Mouse (Mus musculus) heart, adult 11 months (tissue): ENCODE measurements at regions not wholly inside any gene's neighbourhood (a gene's known extent, or its start where the extent isn't known, plus 50 kb on each side); places are given as distances from the start of the nearest gene placed in this dataset.

Source experiments
- DNase-seq: peaks from one replicate; pipeline ENCODE4 v3.0.0; 2022

DNA sequence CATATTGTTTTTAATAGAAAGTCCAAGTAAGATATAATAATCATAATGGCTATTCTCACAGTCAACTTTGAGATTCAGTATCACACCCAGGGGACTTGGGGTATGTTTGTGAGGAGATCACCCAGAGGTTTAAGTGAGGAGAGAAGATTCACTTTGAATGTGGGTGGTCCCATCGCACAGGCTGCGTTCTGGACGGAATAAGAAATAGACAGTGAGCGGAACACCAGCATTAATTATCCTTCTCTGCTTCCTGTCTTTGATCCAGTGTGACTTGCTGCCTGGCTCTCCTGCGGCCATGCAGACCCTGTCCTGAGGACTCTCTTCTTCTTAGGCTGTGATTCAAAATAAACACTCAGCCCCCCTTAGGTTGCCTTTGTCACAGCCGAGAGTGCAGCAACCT, 60.6 kb upstream of the Kras start:
- no peak for DNase-seq

DNA sequence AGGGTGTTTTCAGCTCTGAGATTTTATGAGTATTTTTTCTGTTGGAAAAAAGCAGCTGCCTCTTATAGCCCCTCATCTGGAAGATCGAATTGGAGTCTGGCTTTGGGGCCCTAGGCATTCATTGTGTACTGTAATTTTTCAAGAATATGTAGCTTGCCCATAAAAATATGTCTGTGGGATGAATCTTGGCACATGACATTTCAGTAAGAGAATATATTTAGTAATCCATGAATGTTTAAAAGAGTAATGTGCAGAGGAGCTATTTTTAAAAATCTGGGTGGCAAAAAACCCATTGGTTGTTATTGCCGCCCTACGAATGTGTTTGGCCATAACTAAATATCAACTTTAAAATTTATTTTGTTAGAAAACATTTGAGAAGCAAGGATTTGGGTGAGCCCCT, 59.0 kb upstream of the Kras start:
- DNase-seq, result no peak

DNA sequence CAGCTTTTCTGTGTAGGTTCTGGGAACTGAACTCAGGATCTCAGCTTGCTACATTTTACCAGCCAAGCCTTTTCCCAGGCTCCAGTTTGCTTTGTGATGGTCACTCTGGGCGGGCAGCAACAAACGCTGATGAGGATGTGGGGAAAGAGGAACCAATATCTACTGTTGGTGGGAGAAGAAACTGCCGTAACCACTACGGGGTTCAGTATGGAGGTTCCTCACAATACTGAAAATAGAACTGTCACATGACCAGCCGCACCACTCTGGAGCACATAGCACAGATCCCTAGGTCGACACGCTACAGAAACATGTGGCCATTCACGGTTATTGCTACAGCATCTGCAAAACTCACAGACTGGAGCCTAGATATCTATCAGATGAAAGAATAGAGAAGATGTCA, 57.2 kb upstream of the Kras start:
- peak; percentile 95 for DNase-seq

DNA sequence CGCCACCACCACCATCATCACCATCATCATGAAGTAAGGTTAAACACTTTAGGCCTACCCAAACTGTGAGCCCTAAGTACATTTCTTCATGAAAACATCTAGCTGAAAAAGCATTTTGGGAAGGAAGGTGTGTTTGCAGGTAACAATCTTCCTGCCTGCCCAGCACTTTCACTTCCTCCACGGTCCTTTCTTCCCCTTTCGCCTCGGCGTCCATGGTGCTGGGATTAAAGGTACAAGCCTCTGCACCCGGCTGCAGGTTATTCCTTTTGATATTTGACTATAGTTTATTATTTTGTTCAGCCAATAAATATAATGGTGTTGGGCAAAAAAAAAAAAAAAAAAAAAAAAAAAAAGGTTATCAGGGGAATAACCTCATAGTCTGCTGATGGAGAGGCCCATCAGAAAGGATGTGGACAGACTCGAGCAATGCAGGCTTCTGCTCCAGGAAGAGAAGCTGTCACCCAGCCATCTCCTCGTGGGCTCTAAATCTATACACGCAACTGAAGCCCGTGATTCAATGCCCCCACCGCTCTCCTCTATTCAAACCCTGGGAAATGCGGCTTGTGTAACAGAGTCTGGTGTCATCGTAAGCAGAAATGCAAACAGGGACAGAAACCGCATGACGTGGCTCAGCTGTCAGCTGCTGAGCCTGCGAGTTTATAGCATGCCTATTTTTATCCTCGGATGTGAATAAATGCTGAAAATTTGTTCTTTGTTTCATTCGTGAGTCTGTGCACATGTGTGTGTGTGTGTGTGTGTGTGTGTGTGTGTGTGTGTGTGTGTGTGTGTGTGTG, 56.5 kb upstream of the Kras start:
- peak; percentile 96 for DNase-seq

DNA sequence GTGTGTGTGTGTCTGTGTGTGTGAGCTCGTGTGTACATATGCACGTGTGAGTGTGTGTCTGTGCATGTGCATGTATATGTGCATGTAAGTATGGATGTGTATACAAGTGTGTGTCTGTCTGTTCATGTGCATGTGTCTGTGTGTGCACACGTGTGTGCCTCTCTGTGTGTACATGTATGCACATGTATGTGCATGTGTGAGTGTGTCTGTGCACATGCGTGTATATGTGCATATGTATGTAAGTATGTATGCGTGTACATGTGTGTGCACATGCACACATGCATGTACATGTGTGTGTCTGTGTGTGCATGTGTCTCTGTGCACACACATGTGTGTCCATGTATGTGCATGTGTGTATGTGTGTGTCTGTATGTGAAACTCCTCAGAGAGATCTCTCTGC, 55.6 kb upstream of the Kras start:
- no peak for DNase-seq

DNA sequence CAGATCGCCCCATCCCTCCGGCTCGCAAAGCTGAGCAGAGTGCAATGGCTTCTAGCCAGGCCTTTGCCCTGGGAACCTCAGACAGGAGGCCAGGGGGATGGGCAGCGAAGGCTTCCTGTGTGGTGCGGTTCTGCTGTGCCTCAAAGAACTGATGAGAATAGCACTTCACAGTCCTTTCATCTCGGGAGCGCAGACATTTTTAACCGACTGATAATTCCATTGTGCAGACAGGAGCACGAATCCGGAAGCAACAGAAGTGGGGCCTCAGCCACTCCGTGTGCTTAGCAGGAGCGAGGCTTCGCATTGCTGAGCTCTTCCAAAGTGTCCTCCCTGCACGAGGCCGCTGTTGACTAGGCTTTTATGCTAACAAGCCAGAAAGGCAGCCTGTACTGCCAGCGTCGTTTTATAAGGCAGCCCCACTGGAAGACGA, 53.6 kb upstream of the Kras start:
- peak; percentile 95 for DNase-seq

DNA sequence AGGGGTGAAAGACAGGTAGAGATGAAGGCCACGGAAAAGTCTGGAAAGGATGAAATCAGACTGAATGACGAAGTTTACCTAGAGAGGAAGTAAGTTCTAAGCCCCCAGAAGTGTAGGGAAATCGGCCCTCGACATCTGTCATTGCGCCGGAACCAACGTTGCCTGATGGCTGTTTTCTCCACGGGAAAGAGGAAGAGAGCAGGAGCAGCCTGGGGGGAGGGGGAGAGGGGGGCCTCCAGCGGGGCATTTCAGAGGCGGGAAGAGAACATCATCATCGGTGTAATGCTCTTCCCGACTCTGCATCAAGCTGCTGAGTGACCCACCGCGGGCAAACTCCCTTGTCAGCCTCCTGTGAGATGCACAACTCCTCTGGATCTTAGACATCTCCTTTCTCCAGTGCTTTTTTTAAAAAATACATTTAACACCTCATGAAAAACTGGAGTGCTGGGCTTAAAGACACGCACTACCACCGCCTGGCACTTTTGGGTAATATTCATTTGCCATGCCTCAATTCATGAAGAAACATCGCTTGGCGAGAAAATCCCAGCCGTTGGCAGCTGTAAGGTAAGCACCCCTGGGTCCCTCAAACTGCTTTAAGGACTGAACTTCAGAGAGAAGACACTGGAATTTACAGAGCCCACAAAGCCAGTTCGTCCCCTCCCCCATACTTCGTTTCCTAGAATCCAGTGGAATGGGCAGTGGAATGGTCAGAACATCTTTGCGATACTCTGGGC, 53.0 kb upstream of the Kras start:
- peak; percentile 94 for DNase-seq

DNA sequence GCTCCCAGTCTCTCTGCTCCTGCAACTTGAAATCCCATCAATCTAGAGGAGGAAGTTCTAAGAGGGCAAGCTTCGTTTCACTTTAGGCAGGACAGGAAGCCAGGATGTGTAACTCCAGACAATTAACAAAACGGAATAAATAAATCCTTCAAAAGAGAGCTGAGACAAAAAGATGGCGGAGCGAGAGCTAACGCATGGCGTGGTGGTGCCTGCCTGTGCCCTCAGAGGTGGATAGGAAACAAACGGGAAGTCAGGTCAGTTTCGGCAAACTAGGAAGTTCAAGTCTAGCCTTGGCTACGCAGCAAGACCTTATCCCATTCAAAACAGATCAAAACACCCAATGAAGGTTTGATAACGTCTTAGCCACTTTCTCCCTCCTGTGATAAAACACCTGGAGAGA, 52.1 kb upstream of the Kras start:
- DNase-seq, result no peak

DNA sequence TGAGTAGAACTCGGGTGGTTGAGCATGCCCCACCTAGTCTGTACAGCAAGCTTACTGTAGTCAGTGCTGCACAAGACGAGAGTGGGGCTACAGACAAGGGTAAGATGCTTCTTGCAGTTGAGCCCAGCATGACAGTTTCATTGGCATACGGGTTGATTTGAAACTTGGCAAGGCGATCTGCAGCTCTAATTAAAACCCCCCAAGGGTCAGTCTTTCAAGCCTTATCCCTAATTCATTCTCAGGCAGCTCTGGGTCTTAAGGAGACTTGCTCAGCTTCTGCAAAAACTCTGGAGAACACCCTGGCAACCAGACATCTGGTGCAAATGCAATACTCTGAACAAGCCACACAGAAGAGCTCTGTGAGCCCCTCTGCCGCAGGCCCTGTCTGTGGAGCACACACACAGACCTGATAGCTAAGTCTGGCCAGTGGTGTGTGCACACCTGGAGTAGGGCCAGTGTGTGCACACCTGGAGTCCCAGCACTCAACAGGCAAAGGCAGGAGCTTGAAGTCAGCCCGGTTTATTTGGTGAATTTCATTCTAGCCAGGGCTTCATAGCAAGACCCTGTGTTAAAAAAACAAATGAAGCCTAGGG, 50.3 kb upstream of the Kras start:
- DNase-seq, result no peak
